In the genomic region with DNA sequence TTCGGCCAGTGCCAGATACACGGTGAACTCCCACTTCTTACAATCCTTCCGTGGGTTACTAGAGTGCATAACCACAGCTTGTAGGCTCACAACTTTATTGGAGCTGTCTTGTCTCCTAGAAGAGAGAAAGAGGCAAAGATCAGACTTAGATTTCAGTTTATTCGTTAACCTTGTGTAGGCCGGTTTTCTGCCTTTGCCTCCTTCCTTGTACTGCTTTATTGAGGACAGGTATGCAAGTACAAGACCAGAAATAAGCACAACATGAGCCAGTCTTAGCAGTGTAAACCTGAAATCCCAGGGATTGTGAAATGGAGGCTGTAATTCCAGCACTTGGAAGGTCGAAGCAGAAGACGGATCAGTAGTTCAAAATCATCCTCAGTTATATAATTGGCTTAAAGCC, we compare ENCODE assay signal across 21 mouse cellular contexts. TPM values are rescaled to one million over a fixed set of nuclear protein-coding genes. Genes with fewer than 3 reads are reported as not detected.
A peak's percentile ranks its signal among the peaks of the same experiment; 100 is the strongest.
DNase-seq lines count a peak whose midpoint lies in the region; ATAC-seq and TF ChIP-seq lines count a peak whose summit lies in the region.
"Had no signal": no experiment of that assay in that cellular context is flagged by ENCODE, and none has a peak within 500 bp of the region (broad histone marks: within the 10 kb centered on the region; RNA-seq: fewer than 3 reads in every experiment).

No protein-coding gene starts in this region.

- 83% methylated on average over 7 of the region's 7 CpGs for WGBS in heart, embryonic 11.5 days (ENCODE audit: insufficient replicate concordance)
- 62% methylated on average over 7 of the region's 7 CpGs for WGBS in kidney, adult 2 months
- 87% methylated on average over 7 of the region's 7 CpGs for WGBS in kidney, embryonic 16.5 days

- H3K9me3 ChIP-seq in heart, embryonic 11.5 days (replicated peaks; ENCODE audit: control insufficient read depth, low read length), result no peaks in the 10 kb centered on the region
- H3K9me3 ChIP-seq in kidney, embryonic 16.5 days (ENCODE audit: low read length), result no peaks in the 10 kb centered on the region
- H3K9me3 ChIP-seq: G1E had no signal

- no peaks in the 10 kb centered on the region for H3K27me3 ChIP-seq in heart, embryonic 11.5 days (ENCODE audit: control insufficient read depth, insufficient read depth, low read length)
- H3K27me3 ChIP-seq in kidney, adult 2 months (replicated peaks; ENCODE audit: control insufficient read depth, insufficient read depth, low read length), result no peaks in the 10 kb centered on the region
- H3K27me3 ChIP-seq in kidney, embryonic 16.5 days (ENCODE audit: insufficient read depth, low read length), result no peaks in the 10 kb centered on the region
- H3K27me3 ChIP-seq: CH12.LX had no signal

- DNase-seq in heart, adult 11 months, result peak; percentile 54
- peak; percentile 51 for DNase-seq in kidney, adult 2 months
- DNase-seq in kidney, postnatal 14 days, result no peak
- DNase-seq in kidney, adult 9 months, result peak; percentile 46
- DNase-seq: adrenal gland, adult 2 months; adrenal gland, adult 8-10 months; adrenal gland, postnatal 10 days; adrenal gland, postnatal 14 days; adrenal gland, postnatal 25 days; adrenal gland, postnatal 36 days; B cell, adult 2 months; cerebellum, adult 11 months; cerebellum, adult 11-12 months; cerebellum, adult 18-20 months had no signal

- no peak overlapping the region for H3K27ac ChIP-seq in heart, embryonic 11.5 days (ENCODE audit: low read depth, low read length)
- H3K27ac ChIP-seq in kidney, adult 2 months (ENCODE audit: insufficient read depth, low read depth, low read length), result peak overlapping the region; percentile 31; the same call in 1 of the 2 replicates
- H3K27ac ChIP-seq in kidney, embryonic 16.5 days (ENCODE audit: low read length), result no peak overlapping the region

- no peaks in the 10 kb centered on the region for H3K4me1 ChIP-seq in heart, embryonic 11.5 days (ENCODE audit: control insufficient read depth, insufficient read depth, low read length)
- peaks cover 8% of the 10 kb centered on the region; the same call in 1 of the 2 replicates for H3K4me1 ChIP-seq in kidney, adult 2 months (ENCODE audit: control insufficient read depth, insufficient read depth, low read length)
- H3K4me1 ChIP-seq in kidney, embryonic 16.5 days (ENCODE audit: insufficient read depth, low read length), result no peaks in the 10 kb centered on the region

- no peak for TF ChIP-seq POLR2A in kidney, adult 2 months (IDR thresholded peaks at IDR 0.05; ENCODE audit: low read depth, low read length)

- H3K9ac ChIP-seq in heart, embryonic 11.5 days (ENCODE audit: low read depth, low read length), result no peak overlapping the region
- no peak overlapping the region for H3K9ac ChIP-seq in kidney, embryonic 16.5 days (replicated peaks; ENCODE audit: low read length)

- no peak overlapping the region for H3K4me3 ChIP-seq in heart, embryonic 11.5 days (ENCODE audit: low read depth, low read length)
- H3K4me3 ChIP-seq in kidney, adult 2 months (ENCODE audit: insufficient read depth, low read depth, low read length), result no peak overlapping the region
- H3K4me3 ChIP-seq in kidney, embryonic 16.5 days (ENCODE audit: low read length), result no peak overlapping the region

- no peaks in the 10 kb centered on the region for H3K36me3 ChIP-seq in heart, embryonic 11.5 days (ENCODE audit: control insufficient read depth, insufficient read depth, low read length)
- no peaks in the 10 kb centered on the region for H3K36me3 ChIP-seq in kidney, adult 2 months (ENCODE audit: control insufficient read depth, insufficient read depth, low read length)
- H3K36me3 ChIP-seq in kidney, embryonic 16.5 days (ENCODE audit: insufficient read depth, low read length), result no peaks in the 10 kb centered on the region
- H3K36me3 ChIP-seq: G1E had no signal

- H3K4me2 ChIP-seq in heart, embryonic 11.5 days, result no peak overlapping the region
- H3K4me2 ChIP-seq in kidney, embryonic 16.5 days (replicated peaks; ENCODE audit: low read depth, low read length), result no peak overlapping the region

- no peak for ATAC-seq in heart, embryonic 11.5 days (replicated peaks; ENCODE audit: insufficient number of reproducible peaks, low FRiP score, low TSS enrichment)
- no peak for ATAC-seq in kidney, embryonic 16.5 days (ENCODE audit: low FRiP score, low TSS enrichment)
- ATAC-seq: activated CD4-positive, CD25-positive, alpha-beta regulatory T cell, adult 4 months; CD4-positive, CD25-positive, alpha-beta regulatory T cell, adult 4 months; Patski had no signal

- TF ChIP-seq CTCF in kidney, adult 2 months (conservative IDR thresholded peaks at IDR 0.05; ENCODE audit: insufficient read depth, insufficient read length, low read depth, low read length), result no peak

RNA-seq across cellular contexts. Expression of a gene that starts 12.9 kb away (rescaled TPM):
- 18.1 and 21.2 TPM in 2 replicates for polyA plus RNA-seq in heart, embryonic 11.5 days (2014; fragmentation: Nextera tagmentation; extraction: Ambion mirVana)
- 37.6 and 46.0 TPM in 2 replicates for polyA plus RNA-seq in kidney, adult 2 months (2012; rRNA removed)
- 27.1 and 27.7 TPM in 2 replicates for polyA plus RNA-seq in kidney, embryonic 16.5 days (2015; fragmentation: Nextera tagmentation; extraction: Ambion mirVana)

RNA-seq across cellular contexts. Expression of a gene that starts 14.6 kb away (rescaled TPM):
- 14.3 and 16.7 TPM in 2 replicates for polyA plus RNA-seq in heart, embryonic 11.5 days (2014; fragmentation: Nextera tagmentation; extraction: Ambion mirVana)
- 68.2 and 74.5 TPM in 2 replicates for polyA plus RNA-seq in kidney, adult 2 months (2012; rRNA removed)
- polyA plus RNA-seq in kidney, embryonic 16.5 days (2015; fragmentation: Nextera tagmentation; extraction: Ambion mirVana), result 24.6 and 25.2 TPM in 2 replicates
